Mouse (Mus musculus): ENCODE data around the gene Itpa.

GRCm38 (mm10) chr2:130679154-130679553 lies 11.7 kb downstream of the Itpa start:
- TF ChIP-seq CTCF (IDR thresholded peaks at IDR 0.05; ENCODE audit: low read depth, low read length), result no peak
- TF ChIP-seq EP300 (IDR thresholded peaks at IDR 0.05; ENCODE audit: insufficient read depth, low read depth, low read length), result no peak
- TF ChIP-seq POLR2A (IDR thresholded peaks at IDR 0.05; ENCODE audit: insufficient read depth, low read length), result no peak
